Mouse (Mus musculus): ENCODE measurements at regions not wholly inside any gene's neighbourhood (a gene's known extent, or its start where the extent isn't known, plus 50 kb on each side); places are given as distances from the start of the nearest gene placed in this dataset.

DNA sequence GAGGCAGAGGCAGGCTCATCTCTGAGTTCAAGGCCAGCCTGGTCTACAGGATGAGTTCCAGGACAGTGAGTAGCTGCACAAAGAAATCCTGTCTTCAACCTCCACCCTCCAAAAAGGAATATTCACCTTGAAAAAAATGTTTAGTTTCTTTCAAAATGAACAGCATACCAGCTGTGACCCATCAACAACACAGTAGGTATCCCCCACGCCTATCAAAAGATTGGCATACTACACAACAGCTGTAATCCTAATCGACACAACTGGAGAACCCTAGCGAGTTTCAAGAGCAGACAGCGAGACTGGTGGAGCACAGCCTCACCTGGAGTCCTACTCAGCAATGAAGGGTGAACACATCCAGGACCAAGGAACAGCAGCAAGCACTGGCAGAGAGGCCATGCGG, 136.3 kb upstream of the Smim15 start:
- no peaks in the 10 kb centered on the region for H3K4me1 ChIP-seq (ENCODE audit: control insufficient read depth, insufficient read depth, low read length)
- no peak overlapping the region for H3K27ac ChIP-seq (ENCODE audit: insufficient read depth, low read length)
- H3K4me3 ChIP-seq (ENCODE audit: insufficient read depth, low read length) = no peak overlapping the region
- TF ChIP-seq CTCF (IDR thresholded peaks at IDR 0.05; ENCODE audit: extremely low read depth, insufficient read depth, low read length) = no peak
- no peak for TF ChIP-seq POLR2A (IDR thresholded peaks at IDR 0.05; ENCODE audit: extremely low read depth, insufficient read depth, low read length)

DNA sequence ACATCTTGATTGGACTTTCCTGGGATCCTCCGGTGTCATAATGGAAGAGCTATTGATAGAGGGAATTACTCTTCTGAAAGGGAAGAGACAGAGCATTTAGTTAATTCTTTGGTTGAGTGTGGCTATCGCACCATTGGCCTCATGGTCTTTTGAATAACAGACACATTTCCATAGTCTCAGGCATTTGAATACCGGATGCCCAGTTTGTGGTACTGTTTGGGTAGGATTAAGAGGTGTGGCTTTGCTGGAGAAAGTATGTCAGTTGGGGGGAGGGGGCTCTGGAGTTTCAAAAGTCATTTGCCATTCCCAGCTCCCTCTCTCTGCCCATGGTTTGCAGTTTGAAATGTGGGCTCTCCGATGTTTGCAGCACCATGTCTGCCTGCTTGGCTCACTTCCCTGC, 139.4 kb upstream of the Smim15 start:
- Histone ChIP-seq H3K27ac (ENCODE audit: insufficient read depth, low read length) (no peak overlapping the region), H3K4me3 (ENCODE audit: insufficient read depth, low read length) (no peak overlapping the region), H3K4me1 (ENCODE audit: control insufficient read depth, insufficient read depth, low read length) (no peaks in the 10 kb centered on the region)
- no peak for TF ChIP-seq POLR2A (IDR thresholded peaks at IDR 0.05; ENCODE audit: extremely low read depth, insufficient read depth, low read length)
- TF ChIP-seq CTCF (IDR thresholded peaks at IDR 0.05; ENCODE audit: extremely low read depth, insufficient read depth, low read length) = no peak

DNA sequence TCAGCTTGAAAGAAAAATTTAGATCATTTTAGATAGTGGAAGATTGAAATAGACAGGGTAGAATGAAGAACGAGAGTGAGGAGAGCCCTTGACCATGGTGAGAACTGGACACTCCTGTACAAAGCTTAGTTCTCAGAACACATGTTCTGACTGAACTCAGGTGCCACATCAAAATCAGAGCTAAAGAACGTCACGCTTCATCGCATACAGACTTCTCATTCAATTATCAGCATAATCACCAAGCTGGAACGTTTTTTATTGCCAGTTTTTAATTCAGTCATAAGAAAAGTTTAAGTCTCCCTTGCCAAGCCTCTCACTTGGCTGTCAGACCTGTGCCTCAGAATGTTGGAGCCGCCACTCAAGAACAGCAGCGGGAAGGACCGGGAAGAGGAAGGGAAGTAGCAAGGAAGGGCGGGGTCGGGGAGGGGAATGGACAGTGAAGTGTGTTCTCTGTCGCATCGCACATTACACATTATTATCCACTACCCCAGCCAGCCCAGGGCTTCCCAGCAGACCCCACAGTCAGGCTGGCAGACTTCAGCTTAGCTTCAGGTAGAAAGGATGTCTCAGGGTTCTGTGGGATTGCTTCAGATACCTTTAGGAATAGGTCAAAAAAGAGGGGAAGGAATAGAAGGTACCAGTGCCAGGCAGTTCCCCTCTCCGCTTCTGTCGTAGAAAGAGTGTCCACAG, 140.1 kb upstream of the Smim15 start:
- H3K4me3 ChIP-seq (ENCODE audit: insufficient read depth, low read length) = no peak overlapping the region
- H3K27ac ChIP-seq (ENCODE audit: insufficient read depth, low read length) = no peak overlapping the region
- no peaks in the 10 kb centered on the region for H3K4me1 ChIP-seq (ENCODE audit: control insufficient read depth, insufficient read depth, low read length)
- no peak for TF ChIP-seq POLR2A (IDR thresholded peaks at IDR 0.05; ENCODE audit: extremely low read depth, insufficient read depth, low read length)
- TF ChIP-seq CTCF (IDR thresholded peaks at IDR 0.05; ENCODE audit: extremely low read depth, insufficient read depth, low read length) = no peak

DNA sequence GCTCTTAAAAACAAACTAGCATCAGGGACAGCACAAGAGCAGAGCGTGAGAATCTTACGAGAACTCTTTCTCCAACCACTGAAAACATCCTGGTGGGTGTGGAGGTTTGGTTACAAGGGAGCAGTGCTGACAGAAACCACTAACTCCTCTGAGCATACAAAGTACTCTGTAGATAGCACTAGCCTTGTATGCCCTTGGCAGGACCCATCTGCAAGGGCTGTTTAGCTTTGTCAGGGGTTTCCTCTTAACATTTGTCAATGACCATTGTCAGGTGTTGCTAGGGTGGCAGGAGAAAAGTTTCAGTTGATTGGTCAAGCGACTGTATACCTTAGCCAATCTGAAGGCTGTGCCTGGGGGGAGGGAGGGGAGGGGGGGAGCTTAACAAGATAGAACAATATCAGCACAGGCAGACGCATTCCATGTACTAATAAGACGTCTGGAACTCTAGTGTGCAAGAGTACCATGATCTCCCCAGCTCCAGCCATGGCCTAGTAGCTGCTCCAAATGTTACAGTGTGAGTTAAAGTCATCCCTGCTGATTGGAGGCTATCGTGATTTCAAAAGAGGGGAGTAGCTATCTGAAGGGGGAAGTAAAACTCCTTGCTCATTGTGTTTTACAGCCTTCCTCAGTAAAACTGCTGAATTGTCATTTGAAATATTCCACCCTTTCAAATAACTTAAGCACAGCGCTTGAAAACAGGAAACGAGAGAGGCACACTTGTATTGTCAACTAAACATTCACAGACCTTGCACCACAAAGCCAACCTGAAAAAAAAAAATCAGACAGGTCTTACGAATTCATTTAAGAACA, 140.9 kb upstream of the Smim15 start:
- no peaks in the 10 kb centered on the region for H3K4me1 ChIP-seq (ENCODE audit: control insufficient read depth, insufficient read depth, low read length)
- no peak overlapping the region for H3K27ac ChIP-seq (ENCODE audit: insufficient read depth, low read length)
- no peak overlapping the region for H3K4me3 ChIP-seq (ENCODE audit: insufficient read depth, low read length)
- TF ChIP-seq CTCF (IDR thresholded peaks at IDR 0.05; ENCODE audit: extremely low read depth, insufficient read depth, low read length) = no peak
- TF ChIP-seq POLR2A (IDR thresholded peaks at IDR 0.05; ENCODE audit: extremely low read depth, insufficient read depth, low read length) = no peak

DNA sequence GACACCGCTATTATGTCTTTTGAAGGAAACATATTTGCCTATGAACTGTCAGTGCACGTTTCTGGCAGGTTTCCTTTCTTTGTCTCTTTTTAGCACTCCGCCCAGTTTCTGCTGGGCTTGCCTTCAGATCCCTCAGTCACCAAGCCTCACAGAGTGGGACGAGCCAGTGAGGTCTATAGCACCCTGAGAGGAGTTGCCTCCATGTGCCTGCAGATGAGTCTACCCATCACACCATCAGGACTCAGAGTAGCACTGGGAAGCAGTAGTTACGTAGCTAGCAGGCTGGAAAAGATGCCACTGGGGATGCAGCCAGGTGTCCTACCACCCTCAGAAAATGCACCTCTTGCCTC, 141.5 kb upstream of the Smim15 start:
- TF ChIP-seq CTCF (IDR thresholded peaks at IDR 0.05; ENCODE audit: extremely low read depth, insufficient read depth, low read length) = no peak
- TF ChIP-seq POLR2A (IDR thresholded peaks at IDR 0.05; ENCODE audit: extremely low read depth, insufficient read depth, low read length) = no peak
- Histone ChIP-seq H3K27ac (ENCODE audit: insufficient read depth, low read length) (no peak overlapping the region), H3K4me3 (ENCODE audit: insufficient read depth, low read length) (no peak overlapping the region), H3K4me1 (ENCODE audit: control insufficient read depth, insufficient read depth, low read length) (no peaks in the 10 kb centered on the region)

DNA sequence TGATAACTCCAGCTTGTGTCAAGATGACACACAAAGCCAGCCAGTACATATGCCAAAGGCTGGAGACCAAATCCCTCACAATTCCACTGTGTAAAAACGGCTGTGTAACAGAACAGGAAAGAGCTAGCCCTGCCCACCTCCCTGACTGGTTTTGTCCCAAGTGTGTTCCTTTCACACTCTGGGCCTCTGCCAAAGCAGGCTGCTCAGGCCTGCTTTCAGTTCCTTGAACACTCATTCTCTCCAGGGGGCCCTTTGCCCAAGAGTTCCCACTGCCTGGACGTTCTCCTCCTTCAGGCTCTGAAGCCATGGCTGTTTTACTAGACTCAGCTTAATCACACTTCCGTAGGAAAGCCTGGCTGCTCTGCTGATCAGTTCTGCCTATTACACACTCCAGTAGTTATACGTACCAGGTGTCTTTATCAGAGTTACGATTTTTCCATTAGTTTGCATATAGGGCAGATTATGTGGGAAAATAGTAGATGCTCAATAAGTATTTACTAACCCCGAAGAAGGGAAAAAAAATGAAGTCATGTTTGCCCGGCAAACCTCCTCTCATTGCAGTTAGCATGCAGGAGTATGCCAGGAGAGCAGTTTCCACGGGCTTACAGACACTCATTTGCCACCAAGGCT, 144.5 kb upstream of the Smim15 start:
- H3K27ac ChIP-seq (ENCODE audit: insufficient read depth, low read length) = no peak overlapping the region
- H3K4me1 ChIP-seq (ENCODE audit: control insufficient read depth, insufficient read depth, low read length) = no peaks in the 10 kb centered on the region
- no peak overlapping the region for H3K4me3 ChIP-seq (ENCODE audit: insufficient read depth, low read length)
- no peak for TF ChIP-seq POLR2A (IDR thresholded peaks at IDR 0.05; ENCODE audit: extremely low read depth, insufficient read depth, low read length)
- no peak for TF ChIP-seq CTCF (IDR thresholded peaks at IDR 0.05; ENCODE audit: extremely low read depth, insufficient read depth, low read length)

DNA sequence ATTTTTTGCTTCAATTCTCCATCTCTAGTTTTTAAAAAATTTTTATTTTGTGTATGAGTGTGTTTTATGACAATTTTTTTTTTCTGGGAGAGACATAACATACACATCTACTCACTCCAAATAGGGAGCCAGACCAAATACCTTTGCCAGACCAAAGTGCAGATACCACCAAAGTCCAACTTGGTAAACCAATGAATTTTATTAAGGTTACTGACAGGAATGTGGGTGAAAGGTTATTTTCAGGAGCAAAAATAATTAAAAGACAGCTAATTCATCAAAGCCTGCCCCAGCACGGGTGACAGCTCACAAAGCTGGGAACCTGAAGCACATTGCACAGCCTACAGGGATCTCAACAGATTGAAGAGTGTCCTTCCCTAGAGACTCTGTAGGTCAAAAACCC, 146.6 kb upstream of the Smim15 start:
- no peak overlapping the region for H3K27ac ChIP-seq (ENCODE audit: insufficient read depth, low read length)
- no peak overlapping the region for H3K4me3 ChIP-seq (ENCODE audit: insufficient read depth, low read length)
- H3K4me1 ChIP-seq (ENCODE audit: control insufficient read depth, insufficient read depth, low read length) = no peaks in the 10 kb centered on the region
- TF ChIP-seq POLR2A (IDR thresholded peaks at IDR 0.05; ENCODE audit: extremely low read depth, insufficient read depth, low read length) = no peak

DNA sequence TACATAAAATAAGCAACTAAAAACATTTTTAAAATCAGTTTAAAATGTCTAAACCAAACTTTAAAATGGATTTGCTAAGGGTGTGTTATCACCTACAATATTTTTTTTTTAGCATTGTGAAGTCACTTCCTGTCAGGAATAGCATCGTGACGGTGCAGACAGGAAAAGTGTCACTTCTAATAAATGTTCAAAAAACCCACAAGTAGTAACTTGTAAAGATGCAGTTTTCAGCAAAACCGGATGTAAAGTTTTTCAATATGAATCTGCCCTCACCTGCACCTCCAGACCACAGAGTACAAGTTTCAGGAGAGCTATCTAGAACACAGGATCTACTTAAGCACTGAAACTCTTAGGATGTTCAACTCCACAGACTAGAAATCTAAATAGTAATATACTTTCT, 147.1 kb upstream of the Smim15 start:
- H3K27ac ChIP-seq (ENCODE audit: insufficient read depth, low read length) = no peak overlapping the region
- H3K4me3 ChIP-seq (ENCODE audit: insufficient read depth, low read length) = no peak overlapping the region
- H3K4me1 ChIP-seq (ENCODE audit: control insufficient read depth, insufficient read depth, low read length) = no peaks in the 10 kb centered on the region
- TF ChIP-seq CTCF (IDR thresholded peaks at IDR 0.05; ENCODE audit: extremely low read depth, insufficient read depth, low read length) = no peak
- TF ChIP-seq POLR2A (IDR thresholded peaks at IDR 0.05; ENCODE audit: extremely low read depth, insufficient read depth, low read length) = no peak

DNA sequence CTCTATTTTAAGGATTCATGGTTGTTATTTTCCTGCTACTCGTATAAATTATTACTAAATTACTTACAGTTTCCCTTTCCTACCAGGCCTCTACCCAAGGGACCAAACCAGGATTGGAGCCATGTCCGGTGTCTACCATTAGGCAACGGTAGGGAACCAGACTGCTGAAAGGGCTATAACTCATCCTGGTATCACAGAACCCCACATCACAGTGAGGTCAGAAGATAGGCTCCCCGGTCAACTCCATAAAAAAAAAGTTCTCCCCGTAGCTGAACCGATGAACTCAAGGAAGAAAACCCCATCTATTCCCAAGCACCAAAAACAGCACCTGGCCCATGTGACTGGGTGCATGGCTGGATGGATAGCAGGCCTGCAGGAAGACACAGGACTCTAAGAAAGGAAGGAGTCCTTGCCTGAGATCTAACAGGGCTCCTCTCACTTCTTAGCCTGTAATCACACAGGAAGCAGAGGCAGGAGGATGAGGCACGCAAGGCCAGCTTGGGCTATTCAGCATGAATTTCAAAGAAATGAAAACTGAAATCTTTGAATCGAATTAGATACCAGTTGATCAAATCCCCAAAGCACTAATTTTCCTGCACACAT, 150.6 kb upstream of the Smim15 start:
- Histone ChIP-seq H3K4me3 (ENCODE audit: insufficient read depth, low read length) (no peak overlapping the region), H3K27ac (ENCODE audit: insufficient read depth, low read length) (no peak overlapping the region), H3K4me1 (ENCODE audit: control insufficient read depth, insufficient read depth, low read length) (no peaks in the 10 kb centered on the region)
- TF ChIP-seq POLR2A (IDR thresholded peaks at IDR 0.05; ENCODE audit: extremely low read depth, insufficient read depth, low read length) = no peak
- no peak for TF ChIP-seq CTCF (IDR thresholded peaks at IDR 0.05; ENCODE audit: extremely low read depth, insufficient read depth, low read length)

Measured in cortical plate, adult 2 months (tissue).